Mouse (Mus musculus): ENCODE data around the gene Anks3.

Gene Anks3

GRCm38 (mm10) chr16:4894201-4894908, 69.7 kb downstream of the Anks3 start:
- DNase-seq = no peak

GRCm38 (mm10) chr16:4892171-4892570, 71.8 kb downstream of the Anks3 start:
- no peak for DNase-seq

All from thymus, adult 18-20 months (tissue).